Mouse (Mus musculus) urinary bladder, postnatal 25 days (tissue): Measurements from ENCODE around the gene Olfr543.

Experiments
- DNase-seq: peaks from one replicate; pipeline ENCODE4 v3.0.0; 2022; ENCODE audit warnings: low spot score

Olfr543 gene

DNA sequence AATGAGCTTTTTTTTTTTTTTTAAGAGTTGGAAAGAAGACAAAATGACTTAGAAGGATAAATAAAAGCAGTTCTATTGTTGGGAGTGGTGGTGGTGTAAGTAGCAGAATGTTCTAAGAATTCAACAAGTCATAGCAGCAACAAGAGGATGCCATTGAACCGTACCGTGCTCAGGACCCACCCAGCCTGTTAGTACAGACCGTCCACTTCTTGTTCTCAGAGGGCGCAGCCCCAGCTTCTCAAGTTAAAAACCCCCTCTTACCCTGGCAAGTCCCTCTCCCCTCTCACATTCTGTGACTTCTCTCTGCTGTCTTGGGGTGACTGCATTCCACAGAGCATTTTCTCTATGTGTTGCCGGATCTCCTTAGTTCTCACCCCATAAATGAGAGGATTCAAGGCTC is 4.9 kb downstream of the Olfr543 start:
- no peak for DNase-seq

DNA sequence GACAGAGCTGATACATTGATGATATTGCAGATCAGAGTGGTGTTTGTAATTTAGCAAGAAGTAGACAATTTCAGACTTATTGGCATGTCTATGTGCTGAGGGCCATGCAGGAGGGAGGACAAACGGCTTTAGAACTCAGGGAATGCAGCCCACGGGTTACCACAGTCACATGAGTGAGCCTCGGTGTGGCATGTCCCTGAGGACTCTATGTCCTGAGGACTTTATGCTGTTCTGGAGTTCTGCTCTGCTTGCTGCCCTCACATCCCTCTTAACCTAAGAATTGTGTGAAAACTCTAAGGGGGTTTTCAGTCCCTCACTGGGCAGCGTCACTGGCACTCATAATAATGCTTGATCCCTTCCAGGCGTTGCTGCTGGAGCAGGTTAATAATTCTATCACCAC is 8.8 kb downstream of the Olfr543 start:
- DNase-seq: no peak

DNA sequence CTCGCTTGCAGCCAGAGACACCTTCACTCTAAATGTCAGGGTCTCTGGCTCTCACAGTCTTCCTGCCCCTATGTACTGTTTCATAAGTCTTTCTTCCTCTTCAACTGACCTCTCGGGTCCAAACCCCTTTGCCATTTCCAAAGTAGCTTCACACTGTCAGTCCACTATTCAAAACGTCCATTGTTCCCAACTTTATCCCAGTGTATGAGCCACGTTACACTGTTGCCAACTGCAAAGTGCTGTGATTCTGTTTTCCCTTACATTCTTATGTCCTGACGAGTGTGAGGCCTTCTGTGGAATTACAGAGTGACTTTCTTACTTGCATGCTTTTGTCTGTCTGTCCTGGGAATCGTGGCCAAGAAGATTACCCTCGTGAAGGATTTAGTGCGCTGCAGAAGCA is 13.9 kb downstream of the Olfr543 start:
- DNase-seq: no peak

DNA sequence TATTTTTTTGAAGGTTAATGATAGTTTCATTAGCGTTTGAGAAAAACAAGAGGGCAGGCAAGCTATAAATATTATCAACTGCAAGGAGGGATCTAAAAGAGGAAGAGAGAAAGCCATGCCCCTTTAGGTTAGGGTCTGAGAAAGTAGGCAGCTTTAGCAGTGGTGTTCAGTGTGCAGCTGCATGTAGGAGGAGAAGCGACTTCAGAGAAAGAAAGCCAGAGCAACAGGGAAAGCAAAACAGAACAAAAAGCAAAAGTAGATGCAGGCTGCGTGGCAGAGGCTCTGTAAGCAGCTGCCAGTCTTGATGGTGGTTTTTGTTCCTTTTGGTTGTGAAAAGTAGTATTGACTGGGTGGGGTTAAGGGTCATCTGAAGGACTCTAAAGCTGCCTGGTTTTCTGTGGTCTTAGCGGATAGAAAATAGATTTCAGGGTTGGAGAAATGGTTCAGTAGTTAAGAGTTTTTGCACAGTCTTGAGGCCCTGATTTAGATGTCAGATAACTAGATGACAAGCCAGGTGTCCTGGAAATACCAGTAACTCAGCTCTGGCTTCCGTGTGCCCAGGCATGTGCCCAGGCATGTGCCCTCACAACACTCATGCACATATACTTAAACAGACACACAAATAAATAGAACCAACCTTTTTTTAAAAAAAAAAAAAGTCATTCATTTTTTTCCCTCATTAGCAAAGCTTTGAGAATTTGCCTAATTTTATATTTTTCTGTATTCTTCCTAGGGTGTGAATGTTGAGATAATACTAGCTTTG is 22.7 kb downstream of the Olfr543 start:
- no peak for DNase-seq

DNA sequence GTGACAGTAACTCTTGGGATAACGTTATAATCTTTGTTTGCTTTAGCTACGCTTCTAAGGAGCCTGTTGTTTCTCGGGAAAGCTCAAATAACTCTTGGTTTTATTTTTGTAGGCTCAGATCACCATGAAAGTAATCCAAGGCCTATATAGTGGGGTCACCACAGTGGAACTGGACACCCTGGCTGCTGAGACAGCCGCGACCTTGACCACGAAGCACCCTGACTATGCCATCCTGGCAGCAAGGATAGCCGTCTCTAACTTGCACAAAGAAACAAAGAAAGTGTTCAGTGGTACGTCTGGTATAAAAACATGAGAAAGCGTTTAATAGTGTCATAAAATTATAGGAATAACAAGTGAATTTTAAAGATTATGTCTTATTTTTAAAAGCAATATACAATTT is 35.0 kb downstream of the Olfr543 start:
- DNase-seq: no peak

DNA sequence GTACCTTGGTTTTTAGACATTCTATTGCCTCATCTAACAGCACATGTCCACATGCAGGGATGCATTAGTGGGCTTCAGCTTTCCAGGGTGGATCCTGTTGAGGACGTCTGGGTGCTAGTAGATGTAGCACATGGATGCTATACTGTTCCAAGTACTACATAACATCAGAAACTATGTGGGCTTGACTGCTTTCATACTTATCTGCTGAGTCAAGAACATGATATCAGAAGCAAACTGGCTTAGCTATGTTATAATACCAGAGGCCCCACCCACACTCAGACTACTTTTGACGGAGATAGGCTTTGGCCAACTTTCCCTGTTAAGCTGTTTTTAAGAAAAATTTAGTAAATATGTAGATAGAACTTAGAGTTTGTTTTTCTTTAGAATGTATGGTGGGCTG is 37.2 kb downstream of the Olfr543 start:
- DNase-seq: no peak

DNA sequence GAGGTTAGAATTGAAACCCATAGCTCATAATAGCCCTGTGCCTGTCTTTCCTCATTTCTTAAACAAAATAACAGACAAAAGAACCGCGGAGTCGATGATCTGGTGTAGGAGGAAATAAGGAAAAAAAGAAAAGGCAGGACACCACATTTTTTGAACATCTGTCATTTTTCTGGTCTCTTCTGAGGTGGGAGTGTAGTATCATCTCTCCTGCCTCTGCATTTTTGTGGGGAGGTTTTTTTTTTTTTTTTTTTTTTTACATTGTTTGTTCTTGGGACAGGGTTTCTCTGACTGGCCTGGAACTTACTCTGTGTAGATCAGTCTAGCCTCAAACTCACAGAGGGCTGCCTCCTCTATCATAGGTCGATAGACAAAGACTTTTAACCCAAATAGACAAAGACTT is 39.0 kb downstream of the Olfr543 start:
- DNase-seq: no peak

DNA sequence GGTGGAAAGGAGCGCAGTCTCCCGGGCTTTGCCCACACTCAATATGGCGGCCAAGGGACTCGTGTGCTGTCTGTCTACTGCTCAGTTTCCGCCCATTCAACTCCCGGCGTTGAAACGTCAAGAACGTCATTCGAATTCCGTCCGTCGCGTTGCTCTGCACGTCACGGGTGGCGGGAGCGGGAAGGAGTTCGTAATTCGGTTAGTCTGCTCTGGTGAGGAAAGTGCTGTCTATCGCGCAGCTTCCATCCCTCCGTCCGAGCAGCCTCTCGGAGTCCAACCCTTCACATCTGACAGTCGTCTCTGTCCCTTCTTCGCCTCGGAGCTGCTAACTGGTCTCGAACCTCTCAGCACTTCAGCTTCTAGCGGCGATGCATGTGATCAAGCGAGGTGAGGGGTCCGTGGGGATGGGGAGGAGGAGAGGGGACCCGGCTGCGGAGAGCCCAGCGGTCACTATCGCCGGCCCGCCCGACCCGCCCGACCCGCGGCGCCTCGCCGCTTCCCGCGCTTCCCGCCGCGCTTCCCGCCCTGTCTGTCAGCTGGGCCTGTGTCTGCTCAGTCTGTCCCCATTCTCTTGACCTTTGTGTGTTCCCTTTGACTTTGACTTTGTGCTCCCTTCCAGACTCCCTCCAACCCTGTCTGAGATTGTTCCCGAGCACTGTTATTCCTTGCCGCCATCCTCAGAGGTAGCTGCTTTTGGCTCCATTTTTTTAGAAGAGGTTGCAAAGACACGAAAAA is 39.7 kb downstream of the Olfr543 start, which contains the start of gene Rrm1:
Rrm1 (plus strand) TSS at position 39 of the 735 bp plus-strand sequence.
- DNase-seq: peak; percentile 85

DNA sequence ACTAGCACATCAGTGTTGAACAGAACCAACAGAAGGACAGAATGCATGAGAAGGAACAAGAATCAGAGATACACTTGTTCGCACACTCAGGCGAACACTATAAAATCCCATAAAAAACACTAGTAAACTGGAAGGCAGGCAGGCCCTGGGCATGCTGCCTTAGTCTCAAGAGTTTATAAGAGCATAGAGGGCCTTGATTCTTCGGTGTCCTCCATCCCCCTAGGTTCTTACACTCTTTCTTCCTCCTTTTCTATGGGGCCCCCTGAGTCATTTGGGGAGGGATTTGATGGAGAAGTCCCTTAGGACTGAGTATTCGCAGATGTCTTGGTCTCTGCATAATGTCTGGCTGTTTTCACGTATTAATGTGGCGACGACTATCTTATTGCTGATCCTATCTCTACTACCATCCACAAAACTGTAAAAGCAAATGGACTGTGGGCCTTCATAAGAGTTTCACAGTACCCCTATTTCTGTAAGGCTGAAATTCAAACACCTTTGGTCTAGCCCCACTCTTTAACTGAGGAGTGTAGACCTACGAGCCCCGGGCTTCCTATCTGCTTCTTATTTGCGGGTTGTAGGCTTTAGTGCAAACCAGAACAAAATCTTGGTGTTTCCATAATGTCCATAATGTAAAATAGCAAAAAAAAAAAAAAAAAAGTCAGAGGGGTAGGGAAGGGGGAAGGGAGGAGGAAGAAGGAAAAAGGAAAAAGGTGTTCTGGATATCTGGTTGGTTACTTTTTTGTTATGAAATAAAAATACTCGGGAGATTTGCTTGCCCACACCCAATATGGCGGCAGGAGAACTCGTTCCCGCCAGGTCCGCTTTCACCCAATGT is 40.4 kb downstream of the Olfr543 start:
- DNase-seq: no peak

DNA sequence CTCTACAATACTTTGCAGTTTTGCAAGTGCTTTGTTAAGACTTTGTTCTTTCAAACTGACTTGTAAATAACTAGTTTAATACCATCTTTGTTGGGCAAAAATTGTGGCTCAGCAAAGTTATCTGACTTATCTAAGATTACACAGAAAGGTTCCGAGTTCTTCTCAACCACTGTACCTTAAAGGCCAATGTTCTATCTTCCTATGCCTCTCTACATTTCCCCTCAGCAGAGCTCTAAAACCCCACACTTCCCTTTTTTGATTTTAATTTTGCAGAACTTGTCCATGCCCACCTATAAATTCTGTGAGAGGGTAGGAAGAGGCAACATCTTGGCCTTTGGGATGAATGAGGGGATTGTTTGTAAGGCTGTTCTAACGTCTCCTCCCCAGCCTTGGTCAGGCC is 47.1 kb downstream of the Olfr543 start:
- DNase-seq: no peak
